Mouse (Mus musculus): ENCODE data around the gene Celsr1. TPM values are rescaled to one million over a fixed set of nuclear protein-coding genes. Genes with fewer than 3 reads are reported as not detected.
A peak's percentile ranks its signal among the peaks of the same experiment; 100 is the strongest.
"Not testable (repeated sequence)": the region's sequence is repeated elsewhere in the genome, so short reads cannot be mapped to it uniquely, and the experiment has no call there.

The Celsr1 gene
- polyA plus RNA-seq, 1 experiment from 2014 or later = 0.86 TPM

DNA sequence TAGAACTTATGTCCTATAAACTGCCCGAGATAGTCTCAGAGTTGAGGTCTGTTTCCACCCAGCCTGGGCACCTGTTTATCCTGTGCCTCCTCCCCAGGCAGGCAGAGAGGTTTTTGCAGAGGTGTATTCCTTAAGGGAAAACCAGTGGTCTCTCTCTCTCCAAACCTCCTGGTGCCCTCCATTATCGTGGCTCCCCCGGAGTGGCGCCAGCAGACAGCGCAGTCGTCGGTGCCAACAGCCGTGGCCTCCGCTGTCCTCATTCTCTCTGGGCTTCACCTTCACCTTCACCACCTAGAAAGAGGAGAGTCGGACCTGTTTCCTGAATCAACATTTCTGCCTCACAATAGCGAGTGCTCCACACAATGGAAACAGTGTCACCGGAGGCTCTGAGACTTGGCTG is 27.0 kb upstream of the Celsr1 start:
- Histone ChIP-seq H3K4me1 (peaks cover 43% of the 10 kb centered on the region), H3K4me3 (no peak overlapping the region), H3K36me3 (0 out of 2 replicates have a peak, but pooled peaks cover 2% of the 10 kb centered on the region), H3K9me3 (replicated peaks) (no peaks in the 10 kb centered on the region), H3K27ac (no peak overlapping the region; the same call in 1 of the 2 replicates), H3K27me3 (ENCODE audit: low read depth, poor library complexity, severe bottlenecking) (peaks cover 5% of the 10 kb centered on the region; the same call in 1 of the 2 replicates)
- no peak for DNase-seq (ENCODE audit: low spot score)
- 93% methylated on average over 12 of the region's 12 CpGs for WGBS

- Histone ChIP-seq H3K4me1 (peaks cover 43% of the 10 kb centered on the region), H3K9me3 (replicated peaks) (no peaks in the 10 kb centered on the region), H3K27ac (no peak overlapping the region), H3K4me3 (peak overlapping the region; percentile 92), H3K36me3 (0 out of 2 replicates have a peak, but pooled peaks cover 2% of the 10 kb centered on the region), H3K27me3 (ENCODE audit: low read depth, poor library complexity, severe bottlenecking) (peaks cover 5% of the 10 kb centered on the region; the same call in 1 of the 2 replicates)
- 82% methylated on average over 7 of the region's 7 CpGs for WGBS
- no peak for DNase-seq (ENCODE audit: low spot score)
Measured at GRCm38 (mm10) chr15:86059835-86060380, 26.3 kb upstream of the Celsr1 start.

DNA sequence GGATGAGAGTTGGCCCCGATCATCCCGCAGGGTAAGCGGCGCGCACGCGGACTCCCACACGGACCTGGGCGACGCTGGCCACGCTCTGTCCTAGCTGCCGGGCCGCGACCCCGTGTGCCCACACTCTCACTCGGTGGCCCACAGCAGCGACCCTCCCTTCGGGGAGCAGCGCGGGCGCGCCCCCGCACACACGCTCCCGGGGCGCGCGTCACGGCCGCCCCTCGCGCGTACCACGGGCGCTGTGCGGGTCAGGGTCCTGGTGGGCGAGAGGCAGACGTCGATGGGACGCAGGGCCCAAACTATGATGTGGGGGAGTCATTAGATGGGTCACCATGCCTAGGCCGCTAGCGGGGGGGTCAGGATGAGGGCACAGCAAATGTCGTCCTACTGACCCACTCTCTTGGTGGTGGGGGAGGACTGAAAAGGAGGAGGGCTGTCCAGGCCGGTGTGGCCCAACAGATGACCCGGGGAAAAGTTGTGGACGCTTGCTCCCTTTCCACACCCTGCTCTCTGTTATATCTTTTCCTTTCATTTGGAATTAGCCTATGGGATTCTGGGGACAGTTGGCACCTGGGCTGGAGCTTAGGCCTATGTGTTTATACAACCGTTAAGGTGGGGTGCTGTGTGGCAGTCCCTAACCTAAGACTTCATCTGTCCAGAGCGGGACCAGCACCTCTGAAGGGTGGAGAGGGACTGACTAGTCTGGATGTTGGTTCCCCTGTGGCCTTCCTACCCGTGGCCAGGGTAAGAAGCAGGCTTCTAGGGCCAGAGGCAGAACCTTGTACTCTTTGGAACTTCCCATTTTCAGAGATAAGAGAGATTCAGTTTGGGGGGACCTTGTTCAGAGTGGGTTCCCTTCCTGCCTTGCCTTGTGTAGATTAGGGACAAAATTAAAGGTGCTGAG is 25.6 kb upstream of the Celsr1 start:
- peak; percentile 44 for DNase-seq (ENCODE audit: low spot score)
- Histone ChIP-seq H3K4me3 (peak overlapping the region; percentile 92), H3K4me1 (peaks cover 43% of the 10 kb centered on the region), H3K27ac (peak overlapping the region; percentile 92), H3K36me3 (0 out of 2 replicates have a peak, but pooled peaks cover 2% of the 10 kb centered on the region), H3K27me3 (ENCODE audit: low read depth, poor library complexity, severe bottlenecking) (peaks cover 5% of the 10 kb centered on the region; the same call in 1 of the 2 replicates), H3K9me3 (replicated peaks) (no peaks in the 10 kb centered on the region)
- WGBS = 3% methylated on average over 49 of the region's 49 CpGs

DNA sequence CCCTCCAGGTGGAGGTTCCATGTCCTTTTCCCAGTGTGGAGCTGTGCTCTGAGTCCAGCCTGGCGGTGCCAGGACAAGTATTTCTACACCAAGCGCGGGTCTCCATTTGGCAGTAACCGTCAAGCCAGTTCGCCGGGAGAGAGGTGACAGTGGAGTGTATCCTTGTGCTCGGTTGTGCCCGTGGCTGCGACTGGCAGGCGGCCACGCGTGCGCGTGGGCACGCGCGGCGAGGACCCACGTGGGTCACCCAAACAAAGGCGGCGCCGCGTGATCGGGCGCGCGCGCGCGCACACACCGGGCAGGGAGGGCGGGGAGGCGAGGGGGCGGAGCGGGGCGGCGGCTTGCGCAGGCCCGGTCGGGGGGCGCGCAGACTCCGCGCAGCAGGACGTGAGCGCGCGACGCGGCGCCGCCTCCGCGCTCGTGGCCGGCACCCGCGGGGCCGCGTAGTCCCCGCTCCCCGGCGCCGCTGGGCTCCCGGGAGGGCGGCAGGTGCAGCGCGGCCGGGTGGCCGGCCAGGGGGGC is 24.9 kb upstream of the Celsr1 start:
- Histone ChIP-seq H3K27me3 (ENCODE audit: low read depth, poor library complexity, severe bottlenecking) (peaks cover 6% of the 10 kb centered on the region), H3K4me1 (peaks cover 43% of the 10 kb centered on the region), H3K4me3 (peak overlapping the region; percentile 92), H3K27ac (peak overlapping the region; percentile 92), H3K36me3 (0 out of 2 replicates have a peak, but pooled peaks cover 2% of the 10 kb centered on the region), H3K9me3 (replicated peaks) (no peaks in the 10 kb centered on the region)
- WGBS = under 1% methylated on average over 70 of the region's 70 CpGs
- peak; percentile 91 for DNase-seq (ENCODE audit: low spot score)

GRCm38 (mm10) chr15:86057908-86058307 is 24.3 kb upstream of the Celsr1 start:
- 4% methylated on average over 7 of the region's 7 CpGs for WGBS
- peaks cover 43% of the 10 kb centered on the region for H3K4me1 ChIP-seq
- 0 out of 2 replicates have a peak, but pooled peaks cover 2% of the 10 kb centered on the region for H3K36me3 ChIP-seq
- H3K4me3 ChIP-seq = peak overlapping the region; percentile 92
- H3K9me3 ChIP-seq (replicated peaks) = no peaks in the 10 kb centered on the region
- H3K27me3 ChIP-seq (ENCODE audit: low read depth, poor library complexity, severe bottlenecking) = peaks cover 9% of the 10 kb centered on the region
- H3K27ac ChIP-seq = peak overlapping the region; percentile 92
- DNase-seq (ENCODE audit: low spot score) = peak; percentile 60

DNA sequence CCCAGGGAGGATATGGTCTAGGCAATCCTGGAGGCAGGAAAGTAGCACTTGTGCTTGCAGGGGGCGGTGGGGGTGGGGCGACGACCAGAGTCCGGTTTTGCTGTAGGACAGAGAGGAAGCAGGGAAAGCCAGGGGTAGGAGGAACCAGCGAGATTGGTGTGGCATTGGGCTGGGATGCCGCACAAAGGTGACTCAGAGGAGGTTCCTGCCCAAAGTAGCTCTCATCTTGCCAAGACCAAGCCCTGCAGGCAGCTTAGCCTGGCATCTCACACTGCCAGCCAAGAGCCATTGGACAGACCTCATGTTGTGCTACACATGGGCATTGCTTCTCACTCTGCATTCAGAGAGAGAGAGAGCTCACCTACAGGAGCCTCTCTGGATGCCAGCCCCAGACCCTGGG is 23.8 kb upstream of the Celsr1 start, which contains the start of gene Gramd4:
Gene Gramd4, plus strand, starts transcription at position 283 of the 400 bp plus-strand sequence.
- Histone ChIP-seq H3K9me3 (replicated peaks) (no peaks in the 10 kb centered on the region), H3K27me3 (ENCODE audit: low read depth, poor library complexity, severe bottlenecking) (peaks cover 9% of the 10 kb centered on the region), H3K27ac (peak within 1 kb of the TSS; percentile 92), H3K4me1 (peaks cover 43% of the 10 kb centered on the region), H3K4me3 (peak within 1 kb of the TSS; percentile 92), H3K36me3 (0 out of 2 replicates have a peak, but pooled peaks cover 2% of the 10 kb centered on the region)
- 24% methylated on average over 6 of the region's 6 CpGs for WGBS
- DNase-seq (ENCODE audit: low spot score) = peak; percentile 48

DNA sequence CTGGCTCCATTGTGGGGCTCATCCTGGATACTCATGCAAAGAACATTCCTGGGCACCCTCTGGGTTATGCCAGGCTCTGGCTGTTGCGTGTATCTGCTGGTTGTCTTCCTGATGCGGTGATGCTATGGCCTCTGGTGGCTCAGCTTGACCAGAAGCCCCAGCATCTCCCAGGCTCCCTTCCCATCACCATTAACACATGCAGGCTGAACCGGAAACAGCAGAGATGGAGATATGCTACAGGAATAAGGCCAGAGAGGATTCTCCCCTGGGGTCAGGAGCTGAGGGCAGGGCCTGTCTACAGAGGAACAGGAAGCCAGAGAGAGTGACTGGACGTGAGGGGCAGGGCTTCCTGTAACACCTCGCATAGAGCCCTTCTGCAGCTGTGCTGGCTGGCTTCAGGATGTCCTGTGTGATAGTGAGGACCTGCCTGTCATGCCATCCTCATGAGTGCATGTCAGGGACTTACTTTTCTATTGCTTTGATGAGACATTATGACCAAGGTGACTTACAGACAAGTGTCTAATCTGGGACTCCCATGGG is 22.7 kb upstream of the Celsr1 start:
- Histone ChIP-seq H3K27me3 (ENCODE audit: low read depth, poor library complexity, severe bottlenecking) (peaks cover 9% of the 10 kb centered on the region), H3K27ac (no peak overlapping the region), H3K9me3 (replicated peaks) (no peaks in the 10 kb centered on the region), H3K4me3 (no peak overlapping the region), H3K4me1 (peaks cover 42% of the 10 kb centered on the region), H3K36me3 (0 out of 2 replicates have a peak, but pooled peaks cover under 1% of the 10 kb centered on the region)
- 81% methylated on average over 5 of the region's 5 CpGs for WGBS
- DNase-seq (ENCODE audit: low spot score) = no peak

- H3K4me3 ChIP-seq; H3K9me3 ChIP-seq (replicated peaks); H3K36me3 ChIP-seq; DNase-seq (ENCODE audit: low spot score); H3K27me3 ChIP-seq (ENCODE audit: low read depth, poor library complexity, severe bottlenecking); H3K27ac ChIP-seq: not testable (repeated sequence)
- peaks cover 28% of the 10 kb centered on the region for H3K4me1 ChIP-seq
- WGBS = 73% methylated on average over 3 of the region's 3 CpGs
Measured at GRCm38 (mm10) chr15:86054861-86055260, 21.3 kb upstream of the Celsr1 start.

DNA sequence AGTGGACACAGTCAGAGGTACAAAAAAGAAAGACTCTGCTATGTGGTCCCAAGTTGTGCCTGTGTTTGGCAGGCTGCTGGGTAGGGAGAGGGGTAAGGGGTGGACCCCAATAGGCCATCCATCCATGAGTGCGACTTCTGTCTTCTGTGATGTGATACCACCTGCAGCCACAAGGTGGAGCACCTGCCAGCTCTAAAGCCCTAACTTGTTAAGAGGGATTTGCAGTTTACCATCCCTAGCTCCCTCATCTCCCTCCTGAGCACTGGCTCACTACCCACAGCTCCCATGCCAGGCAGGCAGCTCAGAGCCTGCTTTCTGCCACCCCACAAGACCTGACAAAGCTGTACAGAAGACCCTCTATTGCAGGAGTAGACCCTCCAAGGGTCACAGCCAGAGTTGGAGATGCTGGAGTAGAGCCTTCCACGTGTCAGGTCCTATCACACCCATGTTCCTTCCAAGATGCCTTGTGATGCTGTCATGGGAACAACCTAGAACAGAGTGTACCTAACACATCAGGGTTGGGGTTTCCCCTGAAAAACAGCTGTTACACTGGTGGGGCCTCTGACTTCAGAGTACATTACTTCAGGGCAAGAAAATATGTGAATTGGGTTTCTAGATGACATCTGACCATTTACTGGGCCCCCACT is 20.4 kb upstream of the Celsr1 start:
- Histone ChIP-seq H3K36me3 (no peaks in the 10 kb centered on the region), H3K4me3 (no peak overlapping the region), H3K27me3 (ENCODE audit: low read depth, poor library complexity, severe bottlenecking) (peaks cover 9% of the 10 kb centered on the region), H3K4me1 (peaks cover 19% of the 10 kb centered on the region), H3K9me3 (replicated peaks) (no peaks in the 10 kb centered on the region), H3K27ac (no peak overlapping the region)
- peak; percentile 87 for DNase-seq (ENCODE audit: low spot score)
- WGBS = 44% methylated on average over 2 of the region's 2 CpGs

- 68% methylated on average over 6 of the region's 6 CpGs for WGBS
- H3K27me3 ChIP-seq (ENCODE audit: low read depth, poor library complexity, severe bottlenecking) = peaks cover 4% of the 10 kb centered on the region; the same call in 1 of the 2 replicates
- H3K9me3 ChIP-seq (replicated peaks) = no peaks in the 10 kb centered on the region
- DNase-seq (ENCODE audit: low spot score) = no peak
- no peaks in the 10 kb centered on the region for H3K36me3 ChIP-seq
- H3K4me3 ChIP-seq = no peak overlapping the region
- H3K4me1 ChIP-seq = peaks cover 5% of the 10 kb centered on the region
- no peak overlapping the region for H3K27ac ChIP-seq
Measured at GRCm38 (mm10) chr15:86051878-86052478, 18.4 kb upstream of the Celsr1 start.

DNA sequence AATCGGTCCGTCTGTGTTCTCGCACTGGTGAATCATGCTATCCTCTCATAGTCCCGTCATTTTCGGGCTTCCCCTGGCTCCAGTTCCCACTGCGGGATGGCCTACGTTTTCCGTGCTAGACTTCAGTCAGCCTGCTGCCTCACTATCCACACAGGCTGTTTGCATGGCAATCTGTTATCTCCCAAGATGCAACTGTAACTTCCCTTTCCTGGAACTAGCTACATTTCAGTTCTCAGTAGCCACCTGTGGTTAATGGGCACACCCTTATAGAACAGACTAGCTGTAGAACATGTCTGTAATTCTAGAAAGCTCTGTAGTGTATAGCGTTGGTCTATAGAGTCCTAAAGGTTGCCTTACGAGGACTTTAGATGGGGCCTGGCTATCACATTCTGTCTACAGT is 17.6 kb upstream of the Celsr1 start:
- Histone ChIP-seq H3K4me1 (peaks cover 5% of the 10 kb centered on the region), H3K27ac (no peak overlapping the region), H3K9me3 (replicated peaks) (no peaks in the 10 kb centered on the region), H3K4me3 (no peak overlapping the region), H3K36me3 (no peaks in the 10 kb centered on the region), H3K27me3 (ENCODE audit: low read depth, poor library complexity, severe bottlenecking) (peaks cover 4% of the 10 kb centered on the region; the same call in 1 of the 2 replicates)
- 87% methylated on average over 10 of the region's 10 CpGs for WGBS
- DNase-seq (ENCODE audit: low spot score) = no peak

All from limb, embryonic 10.5 days (tissue).